Comparison of ENCODE assay signal across 8 mouse cellular contexts in genomic region chr19:6067724-6068415, GRCm38 (mm10). TPM values are rescaled to one million over a fixed set of nuclear protein-coding genes. Genes with fewer than 3 reads are reported as not detected.
A peak's percentile ranks its signal among the peaks of the same experiment; 100 is the strongest.
DNase-seq lines count a peak whose midpoint lies in the region; ATAC-seq lines count a peak whose summit lies in the region.

Gene Tm7sf2 (minus strand): TSS chr19:6068373.

- ATAC-seq in inflammation-experienced regulatory T-cells, adult 6 months = peak; percentile 91
- ATAC-seq in megakaryocyte progenitor cell, adult 5-6 weeks (replicated peaks; ENCODE audit: poor library complexity) = peak; percentile 87

- DNase-seq in adrenal gland, adult (ENCODE audit: inconsistent age in 2 of 2, low spot score in 1 of 2) = peak; percentile 96 to 97
- DNase-seq in embryo, embryonic 10 days (ENCODE audit: low spot score) = peak; percentile 93
- peak; percentile 93 for DNase-seq in gastrocnemius, postnatal 14 days
- DNase-seq in left cerebral cortex, postnatal 10 days (ENCODE audit: extremely low spot score in 1 of 2, low spot score in 2 of 2) = peak; percentile 91 to 94
- peak; percentile 81 to 82 for DNase-seq in right cerebral cortex, postnatal 36 days (ENCODE audit: low spot score in 2 of 2)
- peak; percentile 93 to 94 for DNase-seq in urinary bladder, postnatal 4 days (ENCODE audit: low spot score in 2 of 2)

- intact Hi-C loops in gastrocnemius, postnatal 14 days (cut with DNase I; ENCODE audit: low total_unique reads) = no loop called here
- intact Hi-C loops in left cerebral cortex, postnatal 10 days (cut with DNase I) = no loop called here

RNA-seq across cellular contexts. Expression of gene Tm7sf2, which starts in this region (rescaled TPM):
- total RNA-seq in gastrocnemius, postnatal 14 days (2021) = 1 to 10 TPM; 3.7 to 4.5 TPM
- polyA plus RNA-seq in inflammation-experienced regulatory T-cells, adult 6 months (2017; shearing (Covaris generic)) = 1 to 10 TPM; 5.6 to 7.2 (median 6.9) TPM
- 10 to 100 TPM; 61.5 to 63.8 TPM for total RNA-seq in left cerebral cortex, postnatal 10 days (2021)
- total RNA-seq in megakaryocyte progenitor cell, adult 5-6 weeks (2015) = 8.4 and 10.6 TPM in 2 replicates
- total RNA-seq in megakaryocyte progenitor cell, adult 5-6 weeks (2017) = 1.6 and 1.8 TPM in 2 replicates

Comparison
In these comparisons a context has a peak if more than half of its experiments do, and no peak if none do; other contexts are left out.
1. Peak in every context shown above with its lines: DNase-seq and ATAC-seq.
2. RNA of gene Tm7sf2 (total RNA-seq): 61.5 to 63.8 TPM in left cerebral cortex, postnatal 10 days; 1.6 to 10.6 TPM in megakaryocyte progenitor cell, adult 5-6 weeks and 3.7 to 4.5 TPM in gastrocnemius, postnatal 14 days; every median in the first group is over 4 times any median in the second.